Mouse (Mus musculus): Measurements from ENCODE around the gene Reps2. TPM values are rescaled to one million over a fixed set of nuclear protein-coding genes. Genes with fewer than 3 reads are reported as not detected.

The Reps2 gene
- polyA plus RNA-seq, 1 experiment from 2014 or later: 0.29 TPM

GRCm38 (mm10) chrX:162447974-162448373, 195.5 kb downstream of the Reps2 start:
- WGBS: 74% methylated on average over 6 of the region's 6 CpGs
- no peaks in the 10 kb centered on the region for H3K36me3 ChIP-seq
- peaks cover 7% of the 10 kb centered on the region for H3K27me3 ChIP-seq (ENCODE audit: insufficient read depth, poor library complexity, severe bottlenecking)
- no peak overlapping the region for H3K4me3 ChIP-seq
- DNase-seq (ENCODE audit: low spot score): no peak
- H3K27ac ChIP-seq: no peak overlapping the region
- H3K9me3 ChIP-seq: no peaks in the 10 kb centered on the region
- no peaks in the 10 kb centered on the region for H3K4me1 ChIP-seq

- H3K27ac ChIP-seq: no peak overlapping the region
- no peak for DNase-seq (ENCODE audit: low spot score)
- H3K9me3 ChIP-seq: no peaks in the 10 kb centered on the region
- H3K36me3 ChIP-seq: no peaks in the 10 kb centered on the region
- H3K4me1 ChIP-seq: no peaks in the 10 kb centered on the region
- H3K27me3 ChIP-seq (ENCODE audit: insufficient read depth, poor library complexity, severe bottlenecking): peaks cover 7% of the 10 kb centered on the region
- H3K4me3 ChIP-seq: no peak overlapping the region
- WGBS: 76% methylated on average over 2 of the region's 2 CpGs
Measured at GRCm38 (mm10) chrX:162446678-162447318, 196.7 kb downstream of the Reps2 start.

- no peak overlapping the region for H3K4me3 ChIP-seq
- no peaks in the 10 kb centered on the region for H3K36me3 ChIP-seq
- no peak overlapping the region for H3K27ac ChIP-seq
- WGBS: 48% methylated on average over 1 of the region's 1 CpGs
- peaks cover 7% of the 10 kb centered on the region for H3K27me3 ChIP-seq (ENCODE audit: insufficient read depth, poor library complexity, severe bottlenecking)
- H3K9me3 ChIP-seq: no peaks in the 10 kb centered on the region
- DNase-seq (ENCODE audit: low spot score): no peak
- H3K4me1 ChIP-seq: no peaks in the 10 kb centered on the region
Measured at GRCm38 (mm10) chrX:162443387-162443786, 200.1 kb downstream of the Reps2 start.

- 43% methylated on average over 1 of the region's 1 CpGs for WGBS
- Histone ChIP-seq H3K4me1 (no peaks in the 10 kb centered on the region), H3K27me3 (ENCODE audit: insufficient read depth, poor library complexity, severe bottlenecking) (peaks cover 7% of the 10 kb centered on the region), H3K36me3 (no peaks in the 10 kb centered on the region), H3K27ac (no peak overlapping the region), H3K4me3 (no peak overlapping the region), H3K9me3 (no peaks in the 10 kb centered on the region)
- DNase-seq (ENCODE audit: low spot score): no peak
Measured at GRCm38 (mm10) chrX:162442970-162443369, 200.5 kb downstream of the Reps2 start.

GRCm38 (mm10) chrX:162432776-162433543, 210.5 kb downstream of the Reps2 start:
- Histone ChIP-seq H3K9me3 (no peaks in the 10 kb centered on the region), H3K27ac (no peak overlapping the region), H3K4me1 (no peaks in the 10 kb centered on the region), H3K36me3 (no peaks in the 10 kb centered on the region), H3K27me3 (ENCODE audit: insufficient read depth, poor library complexity, severe bottlenecking) (peaks cover 4% of the 10 kb centered on the region; the same call in 1 of the 2 replicates), H3K4me3 (no peak overlapping the region)
- WGBS: 76% methylated on average over 5 of the region's 5 CpGs
- no peak for DNase-seq (ENCODE audit: low spot score)

- H3K9me3 ChIP-seq: no peaks in the 10 kb centered on the region
- H3K27me3 ChIP-seq (ENCODE audit: insufficient read depth, poor library complexity, severe bottlenecking): no peaks in the 10 kb centered on the region; the same call in 1 of the 2 replicates
- H3K36me3 ChIP-seq: no peaks in the 10 kb centered on the region
- no peak for DNase-seq (ENCODE audit: low spot score)
- no peak overlapping the region for H3K27ac ChIP-seq
- no peaks in the 10 kb centered on the region for H3K4me1 ChIP-seq
- H3K4me3 ChIP-seq: no peak overlapping the region
- 70% methylated on average over 2 of the region's 3 CpGs for WGBS
Measured at GRCm38 (mm10) chrX:162427698-162428097, 215.8 kb downstream of the Reps2 start.

GRCm38 (mm10) chrX:162419431-162419830, 224.0 kb downstream of the Reps2 start:
- Histone ChIP-seq H3K27me3 (ENCODE audit: insufficient read depth, poor library complexity, severe bottlenecking) (peaks cover 2% of the 10 kb centered on the region; the same call in 1 of the 2 replicates), H3K27ac (no peak overlapping the region), H3K36me3 (no peaks in the 10 kb centered on the region), H3K4me1 (no peaks in the 10 kb centered on the region), H3K4me3 (no peak overlapping the region), H3K9me3 (no peaks in the 10 kb centered on the region)
- WGBS: 77% methylated on average over 3 of the region's 3 CpGs
- no peak for DNase-seq (ENCODE audit: low spot score)

GRCm38 (mm10) chrX:162413124-162413523, 230.3 kb downstream of the Reps2 start:
- Histone ChIP-seq H3K4me3 (no peak overlapping the region), H3K27me3 (ENCODE audit: insufficient read depth, poor library complexity, severe bottlenecking) (peaks cover 4% of the 10 kb centered on the region; the same call in 1 of the 2 replicates), H3K9me3 (no peaks in the 10 kb centered on the region), H3K36me3 (no peaks in the 10 kb centered on the region), H3K4me1 (no peaks in the 10 kb centered on the region), H3K27ac (no peak overlapping the region)
- 84% methylated on average over 2 of the region's 2 CpGs for WGBS
- DNase-seq (ENCODE audit: low spot score): no peak

GRCm38 (mm10) chrX:162407291-162407690, 236.2 kb downstream of the Reps2 start:
- no peak for DNase-seq (ENCODE audit: low spot score)
- Histone ChIP-seq H3K36me3 (no peaks in the 10 kb centered on the region), H3K27me3 (ENCODE audit: insufficient read depth, poor library complexity, severe bottlenecking) (peaks cover 4% of the 10 kb centered on the region; the same call in 1 of the 2 replicates), H3K4me1 (no peaks in the 10 kb centered on the region), H3K4me3 (no peak overlapping the region), H3K27ac (no peak overlapping the region), H3K9me3 (no peaks in the 10 kb centered on the region)
- WGBS: 93% methylated on average over 4 of the region's 4 CpGs

- Histone ChIP-seq H3K36me3 (no peaks in the 10 kb centered on the region), H3K9me3 (no peaks in the 10 kb centered on the region), H3K27ac (no peak overlapping the region), H3K27me3 (ENCODE audit: insufficient read depth, poor library complexity, severe bottlenecking) (peaks cover 8% of the 10 kb centered on the region; the same call in 1 of the 2 replicates), H3K4me1 (no peaks in the 10 kb centered on the region), H3K4me3 (no peak overlapping the region)
- WGBS: 62% methylated on average over 3 of the region's 3 CpGs
- no peak for DNase-seq (ENCODE audit: low spot score)
Measured at GRCm38 (mm10) chrX:162402487-162402886, 241.0 kb downstream of the Reps2 start.

- H3K4me3 ChIP-seq: no peak overlapping the region
- no peaks in the 10 kb centered on the region for H3K9me3 ChIP-seq
- no peak overlapping the region for H3K27ac ChIP-seq
- H3K4me1 ChIP-seq: no peaks in the 10 kb centered on the region
- H3K27me3 ChIP-seq (ENCODE audit: insufficient read depth, poor library complexity, severe bottlenecking): no peaks in the 10 kb centered on the region; the same call in 1 of the 2 replicates
- DNase-seq (ENCODE audit: low spot score): no peak
- WGBS: 92% methylated on average over 1 of the region's 1 CpGs
- no peaks in the 10 kb centered on the region for H3K36me3 ChIP-seq
Measured at GRCm38 (mm10) chrX:162380730-162381129, 262.7 kb downstream of the Reps2 start.

- peaks cover 6% of the 10 kb centered on the region; the same call in 1 of the 2 replicates for H3K27me3 ChIP-seq (ENCODE audit: insufficient read depth, poor library complexity, severe bottlenecking)
- H3K36me3 ChIP-seq: no peaks in the 10 kb centered on the region
- H3K4me1 ChIP-seq: no peaks in the 10 kb centered on the region
- no peak for DNase-seq (ENCODE audit: low spot score)
- no peaks in the 10 kb centered on the region for H3K9me3 ChIP-seq
- no peak overlapping the region for H3K27ac ChIP-seq
- WGBS: 69% methylated on average over 2 of the region's 2 CpGs
- H3K4me3 ChIP-seq: no peak overlapping the region
Measured at GRCm38 (mm10) chrX:162363206-162363605, 280.2 kb downstream of the Reps2 start.

Measured in heart, embryonic 10.5 days (tissue).